Mouse (Mus musculus) hindbrain, embryonic 16.5 days (tissue): Measurements from ENCODE around the gene Zfp784. TPM values are rescaled to one million over a fixed set of nuclear protein-coding genes. Genes with fewer than 3 reads are reported as not detected.
"Not testable (repeated sequence)": the region's sequence is repeated elsewhere in the genome, so short reads cannot be mapped to it uniquely, and the experiment has no call there.

Experiments
- ATAC-seq: fragments of 200-750 bp; cut with Nextera tagmentation; 2 replicates; pipeline ENCODE4 v1.8.0; 2017; ENCODE audit warnings: moderate TSS enrichment, moderate library complexity
- H3K27ac ChIP-seq: fragments of 300-500 bp; sonication (generic); 2 replicates; pipeline ENCODE4 v1.5.1; 2014; ENCODE audit warnings: low read depth, mild to moderate bottlenecking, control low read depth, low read length, moderate library complexity
- H3K27me3 ChIP-seq: fragments of 300-500 bp; sonication (generic); replicated peaks from 2 replicates; pipeline ENCODE4 v1.6.1; 2014; ENCODE audit warnings: low read length; ENCODE audit not compliant: control insufficient read depth, insufficient read depth
- H3K36me3 ChIP-seq: fragments of 300-500 bp; sonication (generic); 2 replicates; pipeline ENCODE4 v1.6.1; 2014; ENCODE audit warnings: mild to moderate bottlenecking, low read length, moderate library complexity, mixed read lengths; ENCODE audit not compliant: control insufficient read depth, insufficient read depth
- H3K4me1 ChIP-seq: fragments of 300-500 bp; sonication (generic); 2 replicates; pipeline ENCODE4 v1.6.1; 2014; ENCODE audit warnings: low read depth, low read length; ENCODE audit not compliant: control insufficient read depth, insufficient read depth
- H3K4me2 ChIP-seq: fragments of 300-500 bp; sonication (generic); 2 replicates; pipeline ENCODE4 v1.6.1; 2014; ENCODE audit warnings: mild to moderate bottlenecking, low read length, control low read depth, moderate library complexity
- H3K4me3 ChIP-seq: fragments of 300-500 bp; sonication (generic); 2 replicates; pipeline ENCODE4 v1.5.1; 2014; ENCODE audit warnings: mild to moderate bottlenecking, low read length, control low read depth, moderate library complexity
- H3K9ac ChIP-seq: fragments of 300-500 bp; sonication (generic); 2 replicates; pipeline ENCODE4 v1.6.1; 2014; ENCODE audit warnings: low read depth, mild to moderate bottlenecking, control low read depth, low read length, moderate library complexity
- H3K9me3 ChIP-seq: fragments of 300-500 bp; sonication (generic); 2 replicates; pipeline ENCODE4 v1.6.1; 2014; ENCODE audit warnings: mild to moderate bottlenecking, low read length, moderate library complexity; ENCODE audit not compliant: control insufficient read depth
- WGBS: fragments of 180-500 bp; shearing (Covaris S2); extraction: QIAGEN DNeasy Blood & Tissue Kit; methylation state at CpG from one replicate; pipeline ENCODE4 v1.1.7; 2014; 5-methylcytosine and 5-hydroxymethylcytosine counted together
- polyA plus RNA-seq: library from polyadenylated mRNA; unstranded; fragments of >200 nt; fragmentation: Nextera tagmentation; extraction: Ambion mirVana; gene quantifications from 2 replicates; pipeline ENCODE4 v1.2.1, GENCODE M21; 2015

Gene Zfp784
- polyA plus RNA-seq, 1 experiment from 2014 or later = 9.7 TPM

- peaks cover 9% of the 10 kb centered on the region; the same call in 1 of the 2 replicates for H3K36me3 ChIP-seq
- H3K9ac ChIP-seq = peak within 1 kb of the TSS; percentile 98
- ATAC-seq = peak; percentile 92
- H3K9me3 ChIP-seq = no peaks in the 10 kb centered on the region
- H3K27ac ChIP-seq = peak within 1 kb of the TSS; percentile 93
- H3K4me2 ChIP-seq = peak within 1 kb of the TSS; percentile 84
- no peaks in the 10 kb centered on the region for H3K27me3 ChIP-seq
- under 1% methylated on average over 41 of the region's 49 CpGs for WGBS
- peak within 1 kb of the TSS; percentile 81 for H3K4me3 ChIP-seq
- peaks cover 17% of the 10 kb centered on the region for H3K4me1 ChIP-seq
Measured at GRCm38 (mm10) chr7:5020000-5020681, 18.1 kb downstream of the Zfp784 start, which contains the start of the genes Zfp865 and Ccdc106. Zfp865 (plus strand) TSS chr7:5020376. Ccdc106 (plus strand) TSS chr7:5020553.

GRCm38 (mm10) chr7:5019576-5019975, 18.7 kb downstream of the Zfp784 start:
- H3K27me3 ChIP-seq, H3K36me3 ChIP-seq, H3K9ac ChIP-seq, ATAC-seq, H3K9me3 ChIP-seq: not testable (repeated sequence)
- Histone ChIP-seq H3K4me3 (peak overlapping the region; percentile 81), H3K4me1 (peaks cover 17% of the 10 kb centered on the region), H3K27ac (peak overlapping the region; percentile 93), H3K4me2 (peak overlapping the region; percentile 84)
- WGBS = 31% methylated on average over 8 of the region's 8 CpGs

GRCm38 (mm10) chr7:5017931-5018330, 20.3 kb downstream of the Zfp784 start:
- Histone ChIP-seq H3K9me3 (no peaks in the 10 kb centered on the region), H3K27ac (no peak overlapping the region), H3K4me3 (no peak overlapping the region), H3K4me2 (no peak overlapping the region), H3K4me1 (peaks cover 19% of the 10 kb centered on the region), H3K36me3 (0 out of 2 replicates have a peak, but pooled peaks cover 4% of the 10 kb centered on the region), H3K9ac (no peak overlapping the region), H3K27me3 (no peaks in the 10 kb centered on the region)
- WGBS = 97% methylated on average over 21 of the region's 21 CpGs
- ATAC-seq = no peak

GRCm38 (mm10) chr7:5017352-5017751, 20.9 kb downstream of the Zfp784 start:
- no peak overlapping the region for H3K4me2 ChIP-seq
- H3K4me1 ChIP-seq = peaks cover 19% of the 10 kb centered on the region
- 94% methylated on average over 16 of the region's 16 CpGs for WGBS
- no peaks in the 10 kb centered on the region for H3K9me3 ChIP-seq
- H3K27me3 ChIP-seq = no peaks in the 10 kb centered on the region
- peaks cover 5% of the 10 kb centered on the region for H3K36me3 ChIP-seq
- no peak overlapping the region for H3K4me3 ChIP-seq
- no peak overlapping the region for H3K27ac ChIP-seq
- no peak for ATAC-seq
- no peak overlapping the region for H3K9ac ChIP-seq

- Histone ChIP-seq H3K27ac (no peak overlapping the region), H3K36me3 (peaks cover 5% of the 10 kb centered on the region), H3K4me2 (no peak overlapping the region), H3K4me3 (no peak overlapping the region), H3K4me1 (peaks cover 19% of the 10 kb centered on the region), H3K9ac (no peak overlapping the region), H3K27me3 (no peaks in the 10 kb centered on the region), H3K9me3 (no peaks in the 10 kb centered on the region)
- ATAC-seq = no peak
- WGBS = 100% methylated on average over 2 of the region's 2 CpGs
Measured at GRCm38 (mm10) chr7:5016920-5017319, 21.3 kb downstream of the Zfp784 start.

- ATAC-seq = no peak
- Histone ChIP-seq H3K27ac (peak overlapping the region; percentile 98), H3K9me3 (no peaks in the 10 kb centered on the region), H3K9ac (peak overlapping the region; percentile 64), H3K4me3 (peak overlapping the region; percentile 51), H3K4me2 (peak overlapping the region; percentile 63), H3K36me3 (peaks cover 13% of the 10 kb centered on the region), H3K27me3 (no peaks in the 10 kb centered on the region), H3K4me1 (peaks cover 12% of the 10 kb centered on the region)
- 65% methylated on average over 3 of the region's 3 CpGs for WGBS
Measured at GRCm38 (mm10) chr7:5016057-5016456, 22.2 kb downstream of the Zfp784 start.

GRCm38 (mm10) chr7:5015118-5016001, 22.9 kb downstream of the Zfp784 start, which contains the start of gene Gm44973:
Gm44973 (plus strand) TSS chr7:5015496.
- H3K4me2 ChIP-seq = peak within 1 kb of the TSS; percentile 67
- no peaks in the 10 kb centered on the region for H3K9me3 ChIP-seq
- H3K9ac ChIP-seq = peak within 1 kb of the TSS; percentile 66
- WGBS = under 1% methylated on average over 67 of the region's 76 CpGs
- ATAC-seq = peak; percentile 76
- peak within 1 kb of the TSS; percentile 51 for H3K4me3 ChIP-seq
- H3K27ac ChIP-seq = peak within 1 kb of the TSS; percentile 98
- H3K27me3 ChIP-seq = no peaks in the 10 kb centered on the region
- H3K36me3 ChIP-seq = peaks cover 18% of the 10 kb centered on the region
- H3K4me1 ChIP-seq = peaks cover 10% of the 10 kb centered on the region

GRCm38 (mm10) chr7:5014251-5015117, 23.8 kb downstream of the Zfp784 start, which contains the start of the genes Zfp524 and Fiz1:
Zfp524 (plus strand) TSS chr7:5014415.
Fiz1 (minus strand) TSS chr7:5014697.
- Histone ChIP-seq H3K27ac (peak within 1 kb of the TSS; percentile 98), H3K9me3 (no peaks in the 10 kb centered on the region), H3K4me2 (peak within 1 kb of the TSS; percentile 67), H3K36me3 (peaks cover 24% of the 10 kb centered on the region), H3K27me3 (no peaks in the 10 kb centered on the region), H3K9ac (peak within 1 kb of the TSS; percentile 66), H3K4me1 (peaks cover 8% of the 10 kb centered on the region), H3K4me3 (peak within 1 kb of the TSS; percentile 51)
- peak; percentile 82 for ATAC-seq
- WGBS = under 1% methylated on average over 35 of the region's 42 CpGs
